In genomic region chr5:34196423-34196822, GRCm38 (mm10) we compare ENCODE assay signal across 12 mouse cellular contexts. TPM values are rescaled to one million over a fixed set of nuclear protein-coding genes. Genes with fewer than 3 reads are reported as not detected.
A peak's percentile ranks its signal among the peaks of the same experiment; 100 is the strongest.
DNase-seq lines count a peak whose midpoint lies in the region; ATAC-seq lines count a peak whose summit lies in the region.
"Had no signal": no experiment of that assay in that cellular context is flagged by ENCODE, and none has a peak within 500 bp of the region (broad histone marks: within the 10 kb centered on the region; RNA-seq: fewer than 3 reads in every experiment).

No protein-coding gene starts in this region.

- H3K4me1 ChIP-seq in heart, embryonic 11.5 days (ENCODE audit: control insufficient read depth, insufficient read depth, low read length): peaks cover 3% of the 10 kb centered on the region; the same call in 1 of the 2 replicates
- H3K4me1 ChIP-seq in intestine, embryonic 16.5 days (ENCODE audit: control insufficient read depth, insufficient read depth, low read length): no peaks in the 10 kb centered on the region
- no peaks in the 10 kb centered on the region for H3K4me1 ChIP-seq in midbrain, embryonic 16.5 days (ENCODE audit: control insufficient read depth, insufficient read depth, low read length)
- H3K4me1 ChIP-seq in forebrain, embryonic 14.5 days (ENCODE audit: control insufficient read depth, insufficient read depth, low read length): no peaks in the 10 kb centered on the region
- H3K4me1 ChIP-seq: limb, embryonic 15.5 days; midbrain, embryonic 15.5 days had no signal

- peak; percentile 91 for DNase-seq in heart, adult 11 months
- DNase-seq in thymus, postnatal 14 days: peak; percentile 91
- no peak for DNase-seq in forebrain, embryonic 14.5 days (ENCODE audit: low spot score)
- DNase-seq: adrenal gland, adult 2 months; lung, embryonic 14.5 days had no signal

- no peak overlapping the region for H3K4me3 ChIP-seq in heart, embryonic 11.5 days (ENCODE audit: low read depth, low read length)
- H3K4me3 ChIP-seq in intestine, embryonic 16.5 days (ENCODE audit: low read length): no peak overlapping the region
- no peak overlapping the region for H3K4me3 ChIP-seq in midbrain, embryonic 16.5 days (ENCODE audit: low read depth, low read length)
- H3K4me3 ChIP-seq in forebrain, embryonic 14.5 days (ENCODE audit: low read depth, low read length): no peak overlapping the region
- H3K4me3 ChIP-seq: limb, embryonic 15.5 days; midbrain, embryonic 15.5 days had no signal

- WGBS in heart, embryonic 11.5 days (ENCODE audit: insufficient replicate concordance): 71% methylated on average over 7 of the region's 7 CpGs
- 82% methylated on average over 7 of the region's 7 CpGs for WGBS in intestine, embryonic 16.5 days
- 81% methylated on average over 7 of the region's 7 CpGs for WGBS in midbrain, embryonic 16.5 days
- WGBS in forebrain, embryonic 14.5 days: 83% methylated on average over 7 of the region's 7 CpGs

- no peak overlapping the region for H3K27ac ChIP-seq in heart, embryonic 11.5 days (ENCODE audit: low read depth, low read length)
- H3K27ac ChIP-seq in intestine, embryonic 16.5 days (ENCODE audit: low read length): no peak overlapping the region
- no peak overlapping the region for H3K27ac ChIP-seq in midbrain, embryonic 16.5 days (ENCODE audit: low read length)
- no peak overlapping the region for H3K27ac ChIP-seq in forebrain, embryonic 14.5 days (ENCODE audit: low read depth, low read length)
- H3K27ac ChIP-seq: limb, embryonic 15.5 days; midbrain, embryonic 15.5 days had no signal

- ATAC-seq in heart, embryonic 11.5 days (replicated peaks; ENCODE audit: insufficient number of reproducible peaks, low FRiP score, low TSS enrichment): no peak
- peak; percentile 95 for ATAC-seq in activated CD4-positive, CD25-positive, alpha-beta regulatory T cell, adult 4 months
- peak; percentile 83 for ATAC-seq in neutrophil, adult 5-6 weeks (ENCODE audit: extremely low read depth, insufficient number of reproducible peaks, low FRiP score, poor library complexity, severe bottlenecking)
- no peak for ATAC-seq in intestine, embryonic 16.5 days
- no peak for ATAC-seq in midbrain, embryonic 16.5 days
- no peak for ATAC-seq in forebrain, embryonic 14.5 days
- ATAC-seq: midbrain, embryonic 15.5 days had no signal

- H3K27me3 ChIP-seq in heart, embryonic 11.5 days (ENCODE audit: control insufficient read depth, insufficient read depth, low read length): no peaks in the 10 kb centered on the region
- H3K27me3 ChIP-seq in intestine, embryonic 16.5 days (replicated peaks; ENCODE audit: control insufficient read depth, insufficient read depth, low read length): no peaks in the 10 kb centered on the region
- no peaks in the 10 kb centered on the region for H3K27me3 ChIP-seq in midbrain, embryonic 16.5 days (ENCODE audit: control insufficient read depth, insufficient read depth, low read depth, low read length)
- H3K27me3 ChIP-seq in forebrain, embryonic 14.5 days (replicated peaks; ENCODE audit: control insufficient read depth, insufficient read depth, low read length): no peaks in the 10 kb centered on the region
- H3K27me3 ChIP-seq: limb, embryonic 15.5 days; midbrain, embryonic 15.5 days had no signal

- H3K9me3 ChIP-seq in heart, embryonic 11.5 days (replicated peaks; ENCODE audit: control insufficient read depth, low read length): no peaks in the 10 kb centered on the region
- no peaks in the 10 kb centered on the region for H3K9me3 ChIP-seq in intestine, embryonic 16.5 days (ENCODE audit: control insufficient read depth, low read length)
- H3K9me3 ChIP-seq in midbrain, embryonic 16.5 days (replicated peaks; ENCODE audit: control insufficient read depth, low read length, poor library complexity, severe bottlenecking): no peaks in the 10 kb centered on the region
- H3K9me3 ChIP-seq in forebrain, embryonic 14.5 days (replicated peaks; ENCODE audit: control insufficient read depth, low read length): no peaks in the 10 kb centered on the region
- H3K9me3 ChIP-seq: limb, embryonic 15.5 days; midbrain, embryonic 15.5 days had no signal

- no peak overlapping the region for H3K9ac ChIP-seq in heart, embryonic 11.5 days (ENCODE audit: low read depth, low read length)
- no peak overlapping the region for H3K9ac ChIP-seq in intestine, embryonic 16.5 days (ENCODE audit: low read depth, low read length)
- no peak overlapping the region for H3K9ac ChIP-seq in midbrain, embryonic 16.5 days (ENCODE audit: low read depth, low read length)
- H3K9ac ChIP-seq in forebrain, embryonic 14.5 days (ENCODE audit: low read length): no peak overlapping the region
- H3K9ac ChIP-seq: limb, embryonic 15.5 days; lung, embryonic 14.5 days; midbrain, embryonic 15.5 days had no signal

- H3K4me2 ChIP-seq in heart, embryonic 11.5 days: no peak overlapping the region
- no peak overlapping the region for H3K4me2 ChIP-seq in intestine, embryonic 16.5 days (ENCODE audit: low read depth, low read length)
- no peak overlapping the region for H3K4me2 ChIP-seq in midbrain, embryonic 16.5 days (ENCODE audit: low read length)
- no peak overlapping the region for H3K4me2 ChIP-seq in forebrain, embryonic 14.5 days (ENCODE audit: low read length)
- H3K4me2 ChIP-seq: limb, embryonic 15.5 days; lung, embryonic 14.5 days; midbrain, embryonic 15.5 days had no signal

- no peaks in the 10 kb centered on the region for H3K36me3 ChIP-seq in heart, embryonic 11.5 days (ENCODE audit: control insufficient read depth, insufficient read depth, low read length)
- H3K36me3 ChIP-seq in intestine, embryonic 16.5 days (ENCODE audit: control insufficient read depth, insufficient read depth, low read length): no peaks in the 10 kb centered on the region
- no peaks in the 10 kb centered on the region; the same call in 1 of the 2 replicates for H3K36me3 ChIP-seq in midbrain, embryonic 16.5 days (ENCODE audit: control insufficient read depth, insufficient read depth, low read length)
- H3K36me3 ChIP-seq in forebrain, embryonic 14.5 days (ENCODE audit: control insufficient read depth, insufficient read depth, low read length): no peaks in the 10 kb centered on the region
- H3K36me3 ChIP-seq: limb, embryonic 15.5 days; midbrain, embryonic 15.5 days had no signal

RNA-seq across cellular contexts. Expression of gene Mxd4, which starts 8.9 kb away (rescaled TPM):
- polyA plus RNA-seq in heart, embryonic 11.5 days (2014; fragmentation: Nextera tagmentation; extraction: Ambion mirVana): 23.3 and 26.7 TPM in 2 replicates
- 100 to 1,000 TPM; 112 to 135 TPM for polyA plus RNA-seq in activated CD4-positive, CD25-positive, alpha-beta regulatory T cell, adult 4 months (2017; shearing (Covaris generic))
- 60.3 and 62.8 TPM in 2 replicates for total RNA-seq in neutrophil, adult 5-6 weeks (2017)
- 20.2 TPM in 2 replicates for polyA plus RNA-seq in intestine, embryonic 16.5 days (2015; fragmentation: Nextera tagmentation; extraction: Ambion mirVana)
- 32.0 and 33.9 TPM in 2 replicates for polyA plus RNA-seq in midbrain, embryonic 16.5 days (2015; fragmentation: Nextera tagmentation; extraction: Ambion mirVana)
- polyA plus RNA-seq in forebrain, embryonic 14.5 days (2014; fragmentation: Nextera tagmentation; extraction: Ambion mirVana): 25.7 and 29.9 TPM in 2 replicates

RNA-seq across cellular contexts. Expression of gene Haus3, which starts 27.1 kb away (rescaled TPM):
- polyA plus RNA-seq in heart, embryonic 11.5 days (2014; fragmentation: Nextera tagmentation; extraction: Ambion mirVana): 28.8 and 31.2 TPM in 2 replicates
- 10 to 100 TPM; 76.9 to 90.0 TPM for polyA plus RNA-seq in activated CD4-positive, CD25-positive, alpha-beta regulatory T cell, adult 4 months (2017; shearing (Covaris generic))
- 47.8 and 53.3 TPM in 2 replicates for total RNA-seq in neutrophil, adult 5-6 weeks (2017)
- 23.9 and 25.7 TPM in 2 replicates for polyA plus RNA-seq in intestine, embryonic 16.5 days (2015; fragmentation: Nextera tagmentation; extraction: Ambion mirVana)
- polyA plus RNA-seq in midbrain, embryonic 16.5 days (2015; fragmentation: Nextera tagmentation; extraction: Ambion mirVana): 10.5 and 14.4 TPM in 2 replicates
- 19.2 and 23.1 TPM in 2 replicates for polyA plus RNA-seq in forebrain, embryonic 14.5 days (2014; fragmentation: Nextera tagmentation; extraction: Ambion mirVana)

RNA-seq across cellular contexts. Expression of gene Poln, which starts 27.2 kb away (rescaled TPM):
- 0.38 and 0.52 TPM in 2 replicates for polyA plus RNA-seq in heart, embryonic 11.5 days (2014; fragmentation: Nextera tagmentation; extraction: Ambion mirVana)
- under 1 TPM; 0.28 to 0.94 TPM for polyA plus RNA-seq in activated CD4-positive, CD25-positive, alpha-beta regulatory T cell, adult 4 months (2017; shearing (Covaris generic))
- total RNA-seq in neutrophil, adult 5-6 weeks (2017): 0.81 and 1.4 TPM in 2 replicates
- 0.23 and 0.24 TPM in 2 replicates for polyA plus RNA-seq in intestine, embryonic 16.5 days (2015; fragmentation: Nextera tagmentation; extraction: Ambion mirVana)
- polyA plus RNA-seq in midbrain, embryonic 16.5 days (2015; fragmentation: Nextera tagmentation; extraction: Ambion mirVana): 0.18 and 0.26 TPM in 2 replicates
- polyA plus RNA-seq in forebrain, embryonic 14.5 days (2014; fragmentation: Nextera tagmentation; extraction: Ambion mirVana): 0.49 and 0.89 TPM in 2 replicates

Comparison
In these comparisons a context has a peak if more than half of its experiments do, and no peak if none do; other contexts are left out.
1. ATAC-seq: peak in activated CD4-positive, CD25-positive, alpha-beta regulatory T cell, adult 4 months (single experiment) and neutrophil, adult 5-6 weeks (single experiment); none in heart, embryonic 11.5 days (single experiment), intestine, embryonic 16.5 days (single experiment), midbrain, embryonic 16.5 days (single experiment) and forebrain, embryonic 14.5 days (single experiment).